ENCODE assay signal across 9 mouse cellular contexts in genomic region chr9:44096536-44096935, GRCm38 (mm10). TPM values are rescaled to one million over a fixed set of nuclear protein-coding genes. Genes with fewer than 3 reads are reported as not detected.
DNase-seq lines count a peak whose midpoint lies in the region; ATAC-seq and TF ChIP-seq lines count a peak whose summit lies in the region.
"Had no signal": no experiment of that assay in that cellular context is flagged by ENCODE, and none has a peak within 500 bp of the region (broad histone marks: within the 10 kb centered on the region; RNA-seq: fewer than 3 reads in every experiment).

No protein-coding gene starts in this region.

- H3K27ac ChIP-seq in gastrocnemius, adult 2 months, result peak overlapping the region; percentile 73
- peak overlapping the region; percentile 93 for H3K27ac ChIP-seq in heart, embryonic 13.5 days (replicated peaks)
- H3K27ac ChIP-seq in midbrain, embryonic 11.5 days (ENCODE audit: low read depth, low read length), result no peak overlapping the region
- H3K27ac ChIP-seq: embryonic facial prominence, embryonic 13.5 days had no signal

- intact Hi-C loops in gastrocnemius, adult 2 months (cut with DNase I), result no loop called here

- ATAC-seq in heart, embryonic 13.5 days (ENCODE audit: extremely low read depth, insufficient number of reproducible peaks, low FRiP score, low TSS enrichment), result 0 out of 2 replicates have a peak, but pooled peaks have one; percentile 11
- peak; percentile 66 for ATAC-seq in midbrain, embryonic 11.5 days (ENCODE audit: low FRiP score)
- no peak for ATAC-seq in megakaryocyte-erythroid progenitor cell, adult 5-6 weeks (replicated peaks; ENCODE audit: low FRiP score, low TSS enrichment, poor library complexity, severe bottlenecking)
- ATAC-seq in monocyte, adult 5-6 weeks (replicated peaks; ENCODE audit: insufficient number of reproducible peaks, low FRiP score, low TSS enrichment, poor library complexity, severe bottlenecking), result no peak

- no peak overlapping the region for H3K4me2 ChIP-seq in heart, embryonic 13.5 days
- no peak overlapping the region for H3K4me2 ChIP-seq in midbrain, embryonic 11.5 days
- H3K4me2 ChIP-seq: embryonic facial prominence, embryonic 13.5 days had no signal

- peaks cover 40% of the 10 kb centered on the region for H3K36me3 ChIP-seq in heart, embryonic 13.5 days
- no peaks in the 10 kb centered on the region; the same call in 1 of the 2 replicates for H3K36me3 ChIP-seq in midbrain, embryonic 11.5 days (ENCODE audit: control insufficient read depth, insufficient read depth, low read length)

- H3K27me3 ChIP-seq in heart, embryonic 13.5 days (replicated peaks), result no peaks in the 10 kb centered on the region
- no peaks in the 10 kb centered on the region for H3K27me3 ChIP-seq in midbrain, embryonic 11.5 days (ENCODE audit: control insufficient read depth, insufficient read depth, low read length)
- H3K27me3 ChIP-seq: embryonic facial prominence, embryonic 13.5 days had no signal

- WGBS in heart, embryonic 13.5 days, result 19% methylated on average over 9 of the region's 9 CpGs
- 11% methylated on average over 9 of the region's 9 CpGs for WGBS in midbrain, embryonic 11.5 days

- TF ChIP-seq CTCF in gastrocnemius, adult 2 months (IDR thresholded peaks at IDR 0.05), result no peak

- no peak for DNase-seq in gastrocnemius, adult 2 months
- DNase-seq in gastrocnemius, adult 8-10 months (ENCODE audit: low spot score in 2 of 2), result no peak
- DNase-seq in R1 (ENCODE audit: low read depth, low spot score), result peak; percentile 67
- no peak for DNase-seq in midbrain, embryonic 11.5 days (ENCODE audit: low spot score, missing footprints)
- DNase-seq in T-cell, adult 2 months (ENCODE audit: low spot score), result no peak

- H3K9me3 ChIP-seq in heart, embryonic 13.5 days, result no peaks in the 10 kb centered on the region
- H3K9me3 ChIP-seq in midbrain, embryonic 11.5 days (ENCODE audit: control insufficient read depth, low read length), result no peaks in the 10 kb centered on the region
- H3K9me3 ChIP-seq: embryonic facial prominence, embryonic 13.5 days had no signal

- no peak overlapping the region for H3K4me3 ChIP-seq in gastrocnemius, adult 2 months
- no peak overlapping the region for H3K4me3 ChIP-seq in heart, embryonic 13.5 days
- no peak overlapping the region for H3K4me3 ChIP-seq in midbrain, embryonic 11.5 days (ENCODE audit: low read depth, low read length)
- H3K4me3 ChIP-seq: embryonic facial prominence, embryonic 13.5 days had no signal

- H3K9ac ChIP-seq in heart, embryonic 13.5 days, result peak overlapping the region; percentile 25
- 0 out of 2 replicates have a peak overlapping the region, but pooled peaks have one; percentile 16 for H3K9ac ChIP-seq in midbrain, embryonic 11.5 days (ENCODE audit: low read length)
- H3K9ac ChIP-seq: embryonic facial prominence, embryonic 13.5 days had no signal

- peaks cover 39% of the 10 kb centered on the region for H3K4me1 ChIP-seq in heart, embryonic 13.5 days
- peaks cover 16% of the 10 kb centered on the region for H3K4me1 ChIP-seq in midbrain, embryonic 11.5 days (ENCODE audit: control insufficient read depth, insufficient read depth, low read length)

RNA-seq across cellular contexts. Expression of gene Mfrp, which starts 5.0 kb away (rescaled TPM):
- not detected for total RNA-seq in gastrocnemius, adult 2 months (2021)
- total RNA-seq in gastrocnemius, adult 8-10 months (2022), result not detected
- polyA plus RNA-seq in heart, embryonic 13.5 days (2015; fragmentation: Nextera tagmentation; extraction: Ambion mirVana), result not detected in 2 replicates
- not detected in 2 replicates for polyA plus RNA-seq in midbrain, embryonic 11.5 days (2014; fragmentation: Nextera tagmentation; extraction: Ambion mirVana)
- total RNA-seq in megakaryocyte-erythroid progenitor cell, adult 5-6 weeks (2014; fragmentation: Nextera tagmentation), result 0.30 TPM in 1 of 2 replicates, not detected in the other
- not detected in 2 replicates for total RNA-seq in megakaryocyte-erythroid progenitor cell, adult 5-6 weeks (2017)
- not detected in 3 replicates for total RNA-seq in monocyte, adult 5-6 weeks (2017)

RNA-seq across cellular contexts. Expression of gene C1qtnf5, which starts 10.5 kb away (rescaled TPM):
- total RNA-seq in gastrocnemius, adult 2 months (2021), result 1 to 10 TPM; 2.5 to 7.6 TPM
- 1 to 10 TPM; 1.6 to 4.2 (median 3.0) TPM for total RNA-seq in gastrocnemius, adult 8-10 months (2022)
- polyA plus RNA-seq in heart, embryonic 13.5 days (2015; fragmentation: Nextera tagmentation; extraction: Ambion mirVana), result 1.1 and 2.1 TPM in 2 replicates
- polyA plus RNA-seq in midbrain, embryonic 11.5 days (2014; fragmentation: Nextera tagmentation; extraction: Ambion mirVana), result 0.85 and 0.99 TPM in 2 replicates
- total RNA-seq in megakaryocyte-erythroid progenitor cell, adult 5-6 weeks (2014; fragmentation: Nextera tagmentation), result not detected in 2 replicates
- total RNA-seq in megakaryocyte-erythroid progenitor cell, adult 5-6 weeks (2017), result not detected in 2 replicates
- total RNA-seq in monocyte, adult 5-6 weeks (2017), result not detected in 3 replicates

RNA-seq across cellular contexts. Expression of gene Gm49380, which starts 16.8 kb away (rescaled TPM):
- total RNA-seq in gastrocnemius, adult 2 months (2021), result 1 to 10 TPM in 1 of 2 experiments, under 1 TPM in 1; 0.71 to 1.4 TPM
- total RNA-seq in gastrocnemius, adult 8-10 months (2022), result under 1 TPM; 0.31 to 0.60 (median 0.38) TPM
- not detected in 2 replicates for polyA plus RNA-seq in heart, embryonic 13.5 days (2015; fragmentation: Nextera tagmentation; extraction: Ambion mirVana)
- polyA plus RNA-seq in midbrain, embryonic 11.5 days (2014; fragmentation: Nextera tagmentation; extraction: Ambion mirVana), result 0.23 and 0.36 TPM in 2 replicates
- total RNA-seq in megakaryocyte-erythroid progenitor cell, adult 5-6 weeks (2014; fragmentation: Nextera tagmentation), result not detected in 2 replicates
- total RNA-seq in megakaryocyte-erythroid progenitor cell, adult 5-6 weeks (2017), result not detected in 2 replicates
- total RNA-seq in monocyte, adult 5-6 weeks (2017), result not detected in 3 replicates

RNA-seq across cellular contexts. Expression of gene Rnf26, which starts 16.8 kb away (rescaled TPM):
- total RNA-seq in gastrocnemius, adult 2 months (2021), result 1 to 10 TPM; 3.0 to 3.1 TPM
- 1 to 10 TPM; 1.7 to 2.9 (median 2.6) TPM for total RNA-seq in gastrocnemius, adult 8-10 months (2022)
- polyA plus RNA-seq in heart, embryonic 13.5 days (2015; fragmentation: Nextera tagmentation; extraction: Ambion mirVana), result 38.5 and 39.3 TPM in 2 replicates
- 49.5 and 56.4 TPM in 2 replicates for polyA plus RNA-seq in midbrain, embryonic 11.5 days (2014; fragmentation: Nextera tagmentation; extraction: Ambion mirVana)
- total RNA-seq in megakaryocyte-erythroid progenitor cell, adult 5-6 weeks (2014; fragmentation: Nextera tagmentation), result 46.0 and 52.5 TPM in 2 replicates
- 13.5 and 20.9 TPM in 2 replicates for total RNA-seq in megakaryocyte-erythroid progenitor cell, adult 5-6 weeks (2017)
- total RNA-seq in monocyte, adult 5-6 weeks (2017), result 3.8 to 7.1 TPM (median 5.7 TPM) in 3 replicates

RNA-seq across cellular contexts. Expression of gene Usp2, which starts 29.7 kb away (rescaled TPM):
- 100 to 1,000 TPM; 223 to 228 TPM for total RNA-seq in gastrocnemius, adult 2 months (2021)
- total RNA-seq in gastrocnemius, adult 8-10 months (2022), result 100 to 1,000 TPM; 222 to 251 (median 237) TPM
- 48.5 and 66.0 TPM in 2 replicates for polyA plus RNA-seq in heart, embryonic 13.5 days (2015; fragmentation: Nextera tagmentation; extraction: Ambion mirVana)
- 7.3 and 9.7 TPM in 2 replicates for polyA plus RNA-seq in midbrain, embryonic 11.5 days (2014; fragmentation: Nextera tagmentation; extraction: Ambion mirVana)
- 0.35 and 2.1 TPM in 2 replicates for total RNA-seq in megakaryocyte-erythroid progenitor cell, adult 5-6 weeks (2014; fragmentation: Nextera tagmentation)
- total RNA-seq in megakaryocyte-erythroid progenitor cell, adult 5-6 weeks (2017), result 0.15 and 1.8 TPM in 2 replicates
- 2.1 to 8.6 TPM (median 5.6 TPM) in 3 replicates for total RNA-seq in monocyte, adult 5-6 weeks (2017)

Comparison
In these comparisons a context has a peak if more than half of its experiments do, and no peak if none do; other contexts are left out.
1. ATAC-seq: peak in heart, embryonic 13.5 days (single experiment) and midbrain, embryonic 11.5 days (single experiment); none in megakaryocyte-erythroid progenitor cell, adult 5-6 weeks (single experiment) and monocyte, adult 5-6 weeks (single experiment).